Mouse (Mus musculus) hindbrain, embryonic 13.5 days (tissue): ENCODE measurements around the gene Cdc42bpg. TPM values are rescaled to one million over a fixed set of nuclear protein-coding genes. Genes with fewer than 3 reads are reported as not detected.

ENCODE experiments used
- ATAC-seq: fragments of 200-750 bp; cut with Nextera tagmentation; 2 replicates; pipeline ENCODE4 v1.8.0; 2017; ENCODE audit warnings: moderate TSS enrichment; ENCODE audit not compliant: low FRiP score
- H3K27ac ChIP-seq: fragments of 300-500 bp; sonication (generic); 2 replicates; pipeline ENCODE4 v1.5.1; 2015; ENCODE audit warnings: inconsistent platforms, mild to moderate bottlenecking, moderate library complexity
- H3K27me3 ChIP-seq: fragments of 300-500 bp; sonication (generic); 2 replicates; pipeline ENCODE4 v1.6.1; 2015; ENCODE audit warnings: mild to moderate bottlenecking, inconsistent platforms
- H3K36me3 ChIP-seq: fragments of 300-500 bp; sonication (generic); 2 replicates; pipeline ENCODE4 v1.6.1; 2015; ENCODE audit warnings: mild to moderate bottlenecking, inconsistent platforms
- H3K4me1 ChIP-seq: fragments of 300-500 bp; sonication (generic); replicated peaks from 2 replicates; pipeline ENCODE4 v1.6.1; 2015; ENCODE audit warnings: inconsistent platforms
- H3K4me2 ChIP-seq: fragments of 300-500 bp; sonication (generic); 2 replicates; pipeline ENCODE4 v1.6.1; 2015; ENCODE audit warnings: inconsistent platforms, mild to moderate bottlenecking, moderate library complexity
- H3K4me3 ChIP-seq: fragments of 300-500 bp; sonication (generic); 2 replicates; pipeline ENCODE4 v1.5.1; 2015; ENCODE audit warnings: mild to moderate bottlenecking, inconsistent platforms
- H3K9ac ChIP-seq: fragments of 300-500 bp; sonication (generic); 2 replicates; pipeline ENCODE4 v1.6.1; 2015; ENCODE audit warnings: mild to moderate bottlenecking, inconsistent platforms
- H3K9me3 ChIP-seq: fragments of 300-500 bp; sonication (generic); 2 replicates; pipeline ENCODE4 v1.6.1; 2016; ENCODE audit warnings: inconsistent platforms
- WGBS: fragments of 180-500 bp; shearing (Covaris S2); methylation state at CpG from one replicate; pipeline ENCODE4 v1.1.7; 2015; 5-methylcytosine and 5-hydroxymethylcytosine counted together
- microRNA counts: library from miRNA; unstranded; fragments of <30 nt; microRNA quantifications from one replicate; lab custom pipeline; 2016
- microRNA-seq: library from miRNA; unstranded; fragments of <30 nt; microRNA quantifications from one replicate; pipeline ENCODE4, GENCODE M21; 2016
- polyA plus RNA-seq: library from polyadenylated mRNA; unstranded; fragments of >200 nt; fragmentation: Nextera tagmentation; extraction: Ambion mirVana; gene quantifications from 2 replicates; pipeline ENCODE4 v1.2.1, GENCODE M21; 2015

Gene Cdc42bpg
- polyA plus RNA-seq, 1 experiment from 2014 or later, result 0.42 TPM

GRCm38 (mm10) chr19:6373539-6374400 is 67.5 kb downstream of the Cdc42bpg start:
- no peak overlapping the region for H3K27ac ChIP-seq
- H3K4me2 ChIP-seq, result no peak overlapping the region
- WGBS, result 68% methylated on average over 12 of the region's 12 CpGs
- H3K9me3 ChIP-seq, result no peaks in the 10 kb centered on the region
- no peaks in the 10 kb centered on the region for H3K27me3 ChIP-seq
- H3K4me1 ChIP-seq, result peaks cover 12% of the 10 kb centered on the region
- H3K9ac ChIP-seq, result no peak overlapping the region
- ATAC-seq, result peak; percentile 43; the same call in 1 of the 2 replicates
- no peak overlapping the region for H3K4me3 ChIP-seq
- H3K36me3 ChIP-seq, result peaks cover 97% of the 10 kb centered on the region

- Histone ChIP-seq H3K9ac (no peak overlapping the region), H3K4me3 (no peak overlapping the region), H3K36me3 (peaks cover 98% of the 10 kb centered on the region), H3K4me2 (no peak overlapping the region), H3K9me3 (no peaks in the 10 kb centered on the region), H3K27me3 (no peaks in the 10 kb centered on the region), H3K4me1 (peaks cover 12% of the 10 kb centered on the region), H3K27ac (no peak overlapping the region)
- WGBS, result 99% methylated on average over 10 of the region's 10 CpGs
- no peak for ATAC-seq
Measured at GRCm38 (mm10) chr19:6374571-6374970, 68.3 kb downstream of the Cdc42bpg start.

MicroRNA genes within 50 kb of the gene (microRNA counts, 519-probe panel; counts per million panel counts)
- microRNA mmu-miR-192 (lab: Ali Mortazavi, UCI), result 2,299 counts per million, percentile 17 among the panel's probes with 10 or more counts

Small RNA genes lying within 50 kb of the gene (microRNA-seq; reads per million reads assigned to microRNA genes)
- gene Mir192 (84.0 reads per million, percentile 48 among the genes with 10 or more reads in this experiment), gene Mir194-2 (64.4 reads per million, percentile 45 among the genes with 10 or more reads in this experiment), gene Mir6989 (not detected)

Other genes starting within 250 kb of the Cdc42bpg start
- gene Mrpl49, start 248.7 kb upstream of the Cdc42bpg start, polyA plus RNA-seq, result 64.6 and 68.9 TPM in 2 replicates
- 648 and 656 TPM in 2 replicates for gene Fau, start 248.6 kb upstream of the Cdc42bpg start, polyA plus RNA-seq
- 30.7 and 34.7 TPM in 2 replicates for gene Znhit2, start 245.3 kb upstream of the Cdc42bpg start, polyA plus RNA-seq
- 50.4 and 51.6 TPM in 2 replicates for gene Tm7sf2, start 238.1 kb upstream of the Cdc42bpg start, polyA plus RNA-seq
- gene Vps51, start 229.2 kb upstream of the Cdc42bpg start, polyA plus RNA-seq, result 81.8 and 85.5 TPM in 2 replicates
- gene Tmem262, start 226.4 kb upstream of the Cdc42bpg start, polyA plus RNA-seq, result not detected in 2 replicates
- gene Gm28374, start 224.2 kb upstream of the Cdc42bpg start, polyA plus RNA-seq, result 1.1 and 2.3 TPM in 2 replicates
- 79.2 and 82.5 TPM in 2 replicates for gene Zfpl1, start 221.5 kb upstream of the Cdc42bpg start, polyA plus RNA-seq
- 8.2 and 9.2 TPM in 2 replicates for gene Cdca5, start 221.5 kb upstream of the Cdc42bpg start, polyA plus RNA-seq
- not detected in 2 replicates for gene AC131692.1, start 212.0 kb upstream of the Cdc42bpg start, polyA plus RNA-seq
- 0.27 and 0.30 TPM in 2 replicates for gene Naaladl1, start 200.7 kb upstream of the Cdc42bpg start, polyA plus RNA-seq
- 43.0 and 43.6 TPM in 2 replicates for gene Sac3d1, start 187.8 kb upstream of the Cdc42bpg start, polyA plus RNA-seq
- 55.7 and 58.3 TPM in 2 replicates for gene Snx15, start 178.2 kb upstream of the Cdc42bpg start, polyA plus RNA-seq
- gene Batf2, start 165.5 kb upstream of the Cdc42bpg start, polyA plus RNA-seq, result not detected in 2 replicates
- gene Arl2, start 164.9 kb upstream of the Cdc42bpg start, polyA plus RNA-seq, result 128 and 133 TPM in 2 replicates
- gene Majin, start 122.1 kb upstream of the Cdc42bpg start, polyA plus RNA-seq, result not detected in 2 replicates
- 0.27 TPM in 1 of 2 replicates, not detected in the other for gene Gpha2, start 80.1 kb upstream of the Cdc42bpg start, polyA plus RNA-seq
- gene Ppp2r5b, start 70.6 kb upstream of the Cdc42bpg start, polyA plus RNA-seq, result 93.8 and 98.3 TPM in 2 replicates
- gene Atg2a, start 64.8 kb upstream of the Cdc42bpg start, polyA plus RNA-seq, result 11.6 and 11.7 TPM in 2 replicates
- gene Ehd1, start 29.7 kb upstream of the Cdc42bpg start, polyA plus RNA-seq, result 86.8 and 96.4 TPM in 2 replicates
- 71.7 and 73.8 TPM in 2 replicates for gene Men1, start 28.5 kb downstream of the Cdc42bpg start, polyA plus RNA-seq
- gene Map4k2, start 34.7 kb downstream of the Cdc42bpg start, polyA plus RNA-seq, result 17.5 and 17.6 TPM in 2 replicates
- 103 and 107 TPM in 2 replicates for gene Sf1, start 57.2 kb downstream of the Cdc42bpg start, polyA plus RNA-seq
- 4.9 and 5.7 TPM in 2 replicates for gene Pygm, start 77.9 kb downstream of the Cdc42bpg start, polyA plus RNA-seq
- gene Rasgrp2, start 92.9 kb downstream of the Cdc42bpg start, polyA plus RNA-seq, result 42.0 and 43.2 TPM in 2 replicates
- 23.5 and 27.7 TPM in 2 replicates for gene Nrxn2, start 112.3 kb downstream of the Cdc42bpg start, polyA plus RNA-seq
- 0.10 and 0.23 TPM in 2 replicates for gene Slc22a12, start 236.6 kb downstream of the Cdc42bpg start, polyA plus RNA-seq